In the genomic region with DNA sequence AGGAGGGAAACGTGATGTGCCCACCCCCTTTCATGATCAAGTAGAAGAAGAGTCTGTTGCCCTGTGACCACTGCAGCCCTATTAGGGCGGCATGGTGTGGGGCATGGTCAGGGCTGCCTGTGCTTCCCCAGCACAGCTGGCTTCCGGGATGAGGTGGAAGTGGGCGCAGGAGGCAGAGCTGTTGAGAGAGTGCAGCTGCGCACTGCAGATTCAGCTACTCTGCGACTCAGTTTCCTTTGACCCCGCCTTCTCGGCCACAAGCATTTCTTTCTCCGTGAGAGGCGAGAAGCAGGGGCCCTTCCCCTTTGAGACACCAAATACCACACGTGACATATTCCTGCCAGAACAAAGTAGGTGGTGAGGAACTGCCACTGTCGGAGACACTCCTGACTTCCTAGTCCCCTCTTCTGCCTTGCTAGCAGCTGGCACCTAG, we compare ENCODE assay signal across 8 mouse cellular contexts. TPM values are rescaled to one million over a fixed set of nuclear protein-coding genes. Genes with fewer than 3 reads are reported as not detected.
DNase-seq lines count a peak whose midpoint lies in the region; ATAC-seq and TF ChIP-seq lines count a peak whose summit lies in the region.

No protein-coding gene starts in this region.

- H3K9ac ChIP-seq in hindbrain, embryonic 15.5 days = peak overlapping the region; percentile 33
- H3K9ac ChIP-seq in limb, embryonic 11.5 days (ENCODE audit: low read length) = peak overlapping the region; percentile 52

- peaks cover 1% of the 10 kb centered on the region; the same call in 1 of the 2 replicates for H3K4me1 ChIP-seq in bone marrow, adult 2 months (ENCODE audit: control insufficient read depth, insufficient read depth, low read length)
- H3K4me1 ChIP-seq in hindbrain, embryonic 15.5 days (replicated peaks) = peaks cover 11% of the 10 kb centered on the region
- H3K4me1 ChIP-seq in limb, embryonic 11.5 days (ENCODE audit: control insufficient read depth, insufficient read depth, low read length) = peaks cover 4% of the 10 kb centered on the region; the same call in 1 of the 2 replicates
- peaks cover 15% of the 10 kb centered on the region for H3K4me1 ChIP-seq in midbrain, embryonic 10.5 days

- DNase-seq in CD4-positive helper T cell, adult 2 months (ENCODE audit: low read depth, low spot score) = peak; percentile 88
- DNase-seq in frontal cortex, postnatal 36 days (ENCODE audit: low spot score in 2 of 2) = peak; percentile 23 to 32
- peak; percentile 67 for DNase-seq in limb, embryonic 11.5 days (ENCODE audit: low spot score)
- peak; percentile 41 for DNase-seq in midbrain, embryonic 10.5 days (ENCODE audit: low spot score)
- peak; percentile 50 for DNase-seq in spleen, adult 12 weeks (ENCODE audit: low spot score)
- no peak for DNase-seq in cerebellum, postnatal 36 days

- H3K4me3 ChIP-seq in bone marrow, adult 2 months (replicated peaks; ENCODE audit: control insufficient read depth, low read depth, low read length) = peak overlapping the region; percentile 55
- H3K4me3 ChIP-seq in hindbrain, embryonic 15.5 days = peak overlapping the region; percentile 32
- peak overlapping the region; percentile 14; the same call in 1 of the 2 replicates for H3K4me3 ChIP-seq in limb, embryonic 11.5 days (ENCODE audit: low read depth, low read length)
- peak overlapping the region; percentile 44 for H3K4me3 ChIP-seq in midbrain, embryonic 10.5 days

- peak; percentile 93 for TF ChIP-seq POLR2A in bone marrow, adult 2 months (IDR thresholded peaks at IDR 0.05; ENCODE audit: borderline replicate concordance, control insufficient read depth, low read depth, low read length)

- no peaks in the 10 kb centered on the region for H3K36me3 ChIP-seq in hindbrain, embryonic 15.5 days
- H3K36me3 ChIP-seq in limb, embryonic 11.5 days (ENCODE audit: control insufficient read depth, insufficient read depth, low read length) = no peaks in the 10 kb centered on the region
- no peaks in the 10 kb centered on the region for H3K36me3 ChIP-seq in midbrain, embryonic 10.5 days

- no peaks in the 10 kb centered on the region for H3K9me3 ChIP-seq in hindbrain, embryonic 15.5 days
- no peaks in the 10 kb centered on the region for H3K9me3 ChIP-seq in limb, embryonic 11.5 days (ENCODE audit: control insufficient read depth, low read length)
- no peaks in the 10 kb centered on the region for H3K9me3 ChIP-seq in midbrain, embryonic 10.5 days (replicated peaks)

- no peaks in the 10 kb centered on the region for H3K27me3 ChIP-seq in hindbrain, embryonic 15.5 days
- H3K27me3 ChIP-seq in limb, embryonic 11.5 days (ENCODE audit: control insufficient read depth, insufficient read depth, low read length) = no peaks in the 10 kb centered on the region
- H3K27me3 ChIP-seq in midbrain, embryonic 10.5 days (ENCODE audit: low read depth, poor library complexity, severe bottlenecking) = 0 out of 2 replicates have a peak, but pooled peaks cover 4% of the 10 kb centered on the region

- under 1% methylated on average over 12 of the region's 12 CpGs for WGBS in bone marrow, adult 2 months
- 7% methylated on average over 12 of the region's 12 CpGs for WGBS in hindbrain, embryonic 15.5 days
- WGBS in limb, embryonic 11.5 days = 5% methylated on average over 12 of the region's 12 CpGs
- 7% methylated on average over 12 of the region's 12 CpGs for WGBS in midbrain, embryonic 10.5 days

- peak; percentile 89 for ATAC-seq in hindbrain, embryonic 15.5 days (ENCODE audit: low FRiP score, low read depth)
- peak; percentile 55 for ATAC-seq in limb, embryonic 11.5 days (ENCODE audit: insufficient number of reproducible peaks, low FRiP score, low TSS enrichment, low read depth)

- H3K27ac ChIP-seq in bone marrow, adult 2 months (ENCODE audit: control insufficient read depth, insufficient read depth, low read depth, low read length, poor library complexity) = peak overlapping the region; percentile 82
- H3K27ac ChIP-seq in hindbrain, embryonic 15.5 days (replicated peaks) = peak overlapping the region; percentile 54
- 0 out of 2 replicates have a peak overlapping the region, but pooled peaks have one; percentile 15 for H3K27ac ChIP-seq in limb, embryonic 11.5 days (replicated peaks; ENCODE audit: low read depth, low read length)
- peak overlapping the region; percentile 81 for H3K27ac ChIP-seq in midbrain, embryonic 10.5 days (replicated peaks)

- TF ChIP-seq CTCF in bone marrow, adult 2 months (IDR thresholded peaks at IDR 0.05; ENCODE audit: control insufficient read depth, insufficient read depth, low read length) = no peak

- H3K4me2 ChIP-seq in hindbrain, embryonic 15.5 days = peak overlapping the region; percentile 63
- H3K4me2 ChIP-seq in limb, embryonic 11.5 days (ENCODE audit: low read depth, severe bottlenecking) = peak overlapping the region; percentile 45

RNA-seq across cellular contexts. Expression of a gene that starts 22.0 kb away (rescaled TPM):
- polyA plus RNA-seq in bone marrow, adult 2 months (2011; ENCODE audit: insufficient read depth, insufficient read length, low replicate concordance, missing spikeins) = 1.5 and 4.4 TPM in 2 replicates
- 1.7 and 2.0 TPM in 2 replicates for polyA plus RNA-seq in hindbrain, embryonic 15.5 days (2015; fragmentation: Nextera tagmentation; extraction: Ambion mirVana)
- polyA plus RNA-seq in limb, embryonic 11.5 days (2014; fragmentation: Nextera tagmentation; extraction: Ambion mirVana) = 1.6 and 1.7 TPM in 2 replicates
- 3.3 and 4.0 TPM in 2 replicates for polyA plus RNA-seq in midbrain, embryonic 10.5 days (2016; fragmentation: Nextera tagmentation; extraction: Ambion mirVana)

RNA-seq across cellular contexts. Expression of a gene that starts 22.3 kb away (rescaled TPM):
- 123 and 231 TPM in 2 replicates for polyA plus RNA-seq in bone marrow, adult 2 months (2011; ENCODE audit: insufficient read depth, insufficient read length, low replicate concordance, missing spikeins)
- polyA plus RNA-seq in hindbrain, embryonic 15.5 days (2015; fragmentation: Nextera tagmentation; extraction: Ambion mirVana) = 308 and 330 TPM in 2 replicates
- 553 and 597 TPM in 2 replicates for polyA plus RNA-seq in limb, embryonic 11.5 days (2014; fragmentation: Nextera tagmentation; extraction: Ambion mirVana)
- polyA plus RNA-seq in midbrain, embryonic 10.5 days (2016; fragmentation: Nextera tagmentation; extraction: Ambion mirVana) = 515 and 591 TPM in 2 replicates

RNA-seq across cellular contexts. Expression of a gene that starts 36.2 kb away (rescaled TPM):
- polyA plus RNA-seq in bone marrow, adult 2 months (2011; ENCODE audit: insufficient read depth, insufficient read length, low replicate concordance, missing spikeins) = not detected in 2 replicates
- polyA plus RNA-seq in hindbrain, embryonic 15.5 days (2015; fragmentation: Nextera tagmentation; extraction: Ambion mirVana) = not detected in 2 replicates
- polyA plus RNA-seq in limb, embryonic 11.5 days (2014; fragmentation: Nextera tagmentation; extraction: Ambion mirVana) = 0.31 TPM in 1 of 2 replicates, not detected in the other
- not detected in 2 replicates for polyA plus RNA-seq in midbrain, embryonic 10.5 days (2016; fragmentation: Nextera tagmentation; extraction: Ambion mirVana)

RNA-seq across cellular contexts. Expression of a gene that starts 51.2 kb away (rescaled TPM):
- polyA plus RNA-seq in bone marrow, adult 2 months (2011; ENCODE audit: insufficient read depth, insufficient read length, low replicate concordance, missing spikeins) = 1.9 and 2.3 TPM in 2 replicates
- polyA plus RNA-seq in hindbrain, embryonic 15.5 days (2015; fragmentation: Nextera tagmentation; extraction: Ambion mirVana) = 10.8 and 12.0 TPM in 2 replicates
- polyA plus RNA-seq in limb, embryonic 11.5 days (2014; fragmentation: Nextera tagmentation; extraction: Ambion mirVana) = 0.49 and 0.58 TPM in 2 replicates
- polyA plus RNA-seq in midbrain, embryonic 10.5 days (2016; fragmentation: Nextera tagmentation; extraction: Ambion mirVana) = 0.67 and 0.72 TPM in 2 replicates

Comparison
In these comparisons a context has a peak if more than half of its experiments do, and no peak if none do; other contexts are left out.
1. DNase-seq: peak in CD4-positive helper T cell, adult 2 months (single experiment), frontal cortex, postnatal 36 days (2 of 2), limb, embryonic 11.5 days (single experiment), midbrain, embryonic 10.5 days (single experiment) and spleen, adult 12 weeks (single experiment); none in cerebellum, postnatal 36 days (0 of 2).
2. H3K27ac ChIP-seq: peak in every context shown above with its lines; median percentile 82 in bone marrow, adult 2 months; 81 in midbrain, embryonic 10.5 days; 54 in hindbrain, embryonic 15.5 days; 15 in limb, embryonic 11.5 days.
3. Peak in every context shown above with its lines, with median percentiles within 50 percentile points of each other: H3K4me3 ChIP-seq.